Mouse (Mus musculus) kidney, adult 9 months (tissue): ENCODE measurements around the gene Sorbs2.

Experiments used
- DNase-seq: peaks from one replicate; pipeline ENCODE4 v3.0.0; 2022

Sorbs2 gene

DNA sequence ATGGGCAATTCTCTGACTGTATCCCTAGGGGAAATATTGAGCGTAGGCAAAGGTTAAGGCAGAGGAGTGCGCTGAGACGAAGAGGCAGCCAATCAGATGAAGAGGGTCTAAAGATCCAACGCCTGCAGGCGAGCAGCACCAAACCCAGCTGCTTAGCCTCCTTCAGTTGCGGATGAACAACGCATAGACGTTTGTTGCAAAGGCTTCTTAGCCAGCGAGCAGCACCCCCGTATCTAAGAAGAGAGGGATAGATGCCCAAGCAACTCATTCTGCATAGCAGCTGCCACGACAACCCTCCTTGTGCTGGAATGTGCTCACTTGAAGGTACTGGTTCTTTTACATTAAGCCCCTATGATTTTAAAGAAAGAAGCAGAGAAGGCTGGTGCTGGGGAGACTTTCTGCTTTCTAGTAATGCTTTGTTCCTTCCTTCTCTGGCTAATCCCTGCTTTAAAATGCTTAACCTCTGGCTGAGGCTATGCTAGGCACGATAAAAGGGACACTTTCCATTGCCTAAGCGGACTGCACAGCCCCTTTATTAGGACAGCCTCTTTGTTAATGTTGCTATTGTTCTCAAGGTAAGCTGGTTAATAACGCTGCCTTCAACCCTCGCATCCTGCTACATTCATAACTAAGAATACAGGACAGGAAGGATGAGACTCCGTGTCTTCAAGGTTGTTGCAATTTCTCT lies at the start of gene Sorbs2:
TSS of gene Sorbs2 (plus strand) at position 155 of the 688 bp plus-strand sequence.
- no peak for DNase-seq

DNA sequence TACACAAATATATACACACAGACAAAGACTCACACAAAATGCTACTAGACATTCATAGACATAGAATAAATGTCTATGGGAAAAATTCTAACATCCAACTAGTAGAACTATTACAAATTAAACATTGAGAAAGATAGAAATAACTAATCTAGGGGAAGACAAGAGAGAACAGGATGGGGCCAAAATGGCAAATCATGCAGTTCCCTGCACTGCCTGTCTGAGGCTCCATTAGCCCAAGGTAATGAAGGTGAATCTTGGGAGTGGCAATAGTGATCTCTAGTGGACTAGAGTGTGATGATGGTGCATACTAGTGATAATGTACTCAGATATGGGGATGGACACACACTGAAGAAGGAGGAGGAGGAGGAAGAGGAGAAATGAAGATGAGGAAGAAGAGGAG lies 49.7 kb upstream of the Sorbs2 start:
- DNase-seq = no peak

DNA sequence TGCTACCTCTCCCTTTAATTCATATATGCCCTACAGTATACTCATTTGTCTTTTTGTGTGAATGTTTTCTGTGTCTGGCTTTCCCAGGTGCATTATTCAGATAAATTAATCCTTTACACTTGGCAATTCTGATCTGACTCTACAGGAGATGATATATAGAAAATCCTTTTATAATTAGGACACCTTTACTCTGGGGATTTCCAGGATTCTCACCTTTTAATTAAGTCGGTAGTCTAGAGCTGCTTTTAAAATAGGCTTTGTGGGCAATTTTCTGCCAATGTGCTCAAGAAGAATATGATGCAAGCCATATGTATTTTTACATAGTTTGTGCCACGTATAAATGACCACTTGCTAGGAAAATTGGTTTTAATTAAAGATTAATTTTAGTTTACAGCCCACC lies 38.6 kb upstream of the Sorbs2 start:
- DNase-seq = no peak

DNA sequence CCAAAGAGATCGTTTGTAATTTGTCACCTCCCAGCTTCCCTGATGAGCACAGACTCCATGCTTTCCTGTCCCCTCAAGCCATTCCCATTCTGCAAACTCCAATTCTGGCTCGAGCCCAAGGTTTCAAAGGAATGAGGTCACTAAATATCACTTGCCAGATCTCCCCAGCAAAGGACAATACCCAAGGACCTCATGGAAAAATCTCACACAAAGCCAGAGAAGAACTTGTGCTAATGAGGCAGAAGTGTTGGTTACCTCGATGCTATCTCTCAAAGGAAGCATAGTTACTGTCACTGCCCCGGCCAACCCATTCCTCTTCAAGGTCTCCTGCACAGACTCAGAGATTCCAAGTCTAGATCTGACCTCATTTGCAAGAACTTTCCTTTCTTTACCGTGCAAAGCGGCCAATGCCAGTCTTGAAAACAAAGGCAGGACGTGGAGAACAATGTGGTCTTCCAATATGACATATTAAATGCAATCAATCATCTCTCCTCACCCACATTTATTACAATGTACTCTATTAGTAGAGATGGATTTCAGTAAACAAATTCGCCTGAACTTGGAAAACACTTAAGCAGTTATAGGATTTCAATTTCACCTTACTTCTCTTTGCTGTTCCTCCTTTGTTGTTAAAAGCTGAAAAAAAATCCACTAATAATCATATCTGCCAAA lies 37.9 kb upstream of the Sorbs2 start:
- DNase-seq = peak; percentile 41

DNA sequence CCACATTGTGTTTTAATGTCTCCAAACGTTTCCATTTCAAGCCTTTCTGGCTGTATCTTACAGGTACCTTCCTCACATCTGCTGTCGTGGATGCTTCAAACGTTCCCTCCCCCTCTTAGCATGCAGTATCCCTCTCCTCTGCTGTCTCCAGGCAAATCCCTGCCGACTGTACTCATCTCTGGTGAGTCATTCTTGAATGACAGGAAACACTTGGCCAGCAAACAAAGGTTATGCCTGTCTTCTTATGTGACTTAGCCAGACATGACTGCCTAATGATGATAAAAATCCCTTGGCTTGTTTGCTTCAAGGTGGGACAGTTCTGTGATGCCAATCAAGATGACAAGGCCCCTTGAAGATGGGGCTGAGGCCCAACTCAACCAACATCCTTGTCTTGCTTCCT lies 26.7 kb upstream of the Sorbs2 start:
- DNase-seq = no peak

DNA sequence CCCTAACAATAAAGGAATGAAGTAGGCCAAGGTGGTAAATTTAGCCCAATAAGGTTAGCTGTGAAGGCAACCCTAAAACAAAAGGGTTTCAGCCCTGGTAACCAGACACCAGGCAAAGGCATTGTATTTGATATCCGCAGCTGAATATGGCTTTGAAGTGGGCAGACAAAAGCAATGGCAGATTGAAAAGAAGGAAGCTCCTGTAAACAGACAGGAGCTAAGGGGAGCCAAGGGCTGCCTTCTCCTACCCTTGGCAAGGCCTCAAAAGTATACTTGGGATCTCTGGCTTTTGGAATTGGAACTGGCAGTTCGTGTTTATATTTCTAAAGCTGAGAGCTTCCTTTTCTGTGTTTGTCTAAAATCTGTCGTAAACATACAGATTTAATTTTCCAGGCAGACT lies 21.3 kb upstream of the Sorbs2 start:
- no peak for DNase-seq

DNA sequence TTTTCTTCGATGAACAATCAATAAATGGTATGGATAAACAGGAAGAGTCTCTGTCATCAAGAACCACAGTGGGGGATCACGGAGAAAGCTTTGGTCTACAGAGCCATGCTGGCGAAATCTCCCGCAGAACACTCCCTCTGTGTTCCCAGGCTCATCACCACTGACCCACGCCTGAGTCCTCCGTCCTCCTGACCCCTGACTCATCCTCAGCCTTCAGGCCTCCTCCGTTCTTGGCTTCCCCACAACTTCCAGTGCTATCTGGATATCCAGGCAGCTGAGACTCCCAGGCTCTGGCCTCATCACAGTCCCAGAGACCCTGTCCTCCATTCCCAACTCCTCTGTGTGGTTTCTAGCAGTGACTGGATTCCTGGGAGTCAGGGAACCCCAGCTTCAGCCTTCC lies 3.6 kb upstream of the Sorbs2 start:
- no peak for DNase-seq

DNA sequence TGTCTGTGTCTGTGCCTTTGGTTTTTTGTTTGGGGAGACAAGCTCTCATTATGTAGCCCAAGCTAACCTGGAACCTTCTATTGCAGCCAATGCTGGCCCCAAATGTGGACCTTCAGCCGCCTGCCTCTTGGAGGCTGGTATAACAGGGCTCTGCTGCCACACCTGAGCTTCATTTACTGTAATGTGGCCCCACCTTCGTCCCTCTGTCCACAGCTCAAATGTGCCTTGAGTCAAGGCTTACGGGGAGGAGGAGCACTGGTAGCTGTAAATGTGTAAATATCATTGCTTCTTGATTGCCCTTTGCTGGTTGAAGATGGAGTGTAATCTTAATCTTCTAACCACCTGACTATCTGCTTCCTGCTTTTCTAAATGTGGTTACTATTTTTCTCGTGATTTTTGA lies 1.2 kb upstream of the Sorbs2 start:
- no peak for DNase-seq

DNA sequence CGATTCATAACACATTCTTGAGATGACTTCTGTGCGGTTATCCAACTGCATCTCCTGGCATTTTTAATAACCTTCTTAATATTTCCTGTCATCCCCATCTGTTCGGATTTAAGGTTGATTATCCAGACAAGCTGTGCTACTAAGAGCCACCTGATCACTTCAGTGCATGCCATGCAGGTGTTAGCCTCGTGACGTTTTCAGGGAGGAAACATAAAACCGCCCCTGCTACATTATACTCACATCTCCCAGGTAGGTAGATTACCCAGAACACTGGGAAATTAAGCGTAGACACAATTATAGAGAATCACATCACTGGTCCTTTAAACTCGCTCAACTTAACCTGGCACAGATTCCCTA lies 333 bp upstream of the Sorbs2 start:
- DNase-seq = no peak

DNA sequence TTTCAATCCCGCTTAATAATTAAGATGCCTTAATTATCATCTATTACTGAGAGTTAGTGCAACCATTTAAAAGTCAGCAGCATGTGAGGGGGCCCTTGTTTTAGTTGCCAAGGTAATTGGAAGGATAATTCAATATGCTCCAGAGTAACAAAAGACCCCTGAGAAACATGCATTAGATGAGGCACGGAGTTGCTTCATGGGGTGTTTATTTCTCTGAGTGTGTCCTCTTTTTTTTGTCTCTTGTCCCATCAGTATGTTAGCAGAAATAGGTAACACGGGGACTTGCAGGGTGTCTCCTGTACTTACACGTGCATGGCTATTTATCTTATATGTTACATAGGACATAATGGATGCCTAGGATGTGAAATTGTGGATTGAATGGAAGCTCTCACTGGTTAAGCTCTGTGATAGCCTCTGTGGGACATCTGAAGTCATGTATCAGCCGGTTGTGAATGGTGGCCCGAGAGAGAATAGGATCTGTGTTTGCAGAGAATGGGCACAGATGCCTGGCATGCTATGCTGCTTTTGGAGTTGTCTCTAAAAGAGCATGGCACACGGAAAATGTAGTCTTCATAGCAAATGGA lies 1.0 kb downstream of the Sorbs2 start:
- DNase-seq = no peak

DNA sequence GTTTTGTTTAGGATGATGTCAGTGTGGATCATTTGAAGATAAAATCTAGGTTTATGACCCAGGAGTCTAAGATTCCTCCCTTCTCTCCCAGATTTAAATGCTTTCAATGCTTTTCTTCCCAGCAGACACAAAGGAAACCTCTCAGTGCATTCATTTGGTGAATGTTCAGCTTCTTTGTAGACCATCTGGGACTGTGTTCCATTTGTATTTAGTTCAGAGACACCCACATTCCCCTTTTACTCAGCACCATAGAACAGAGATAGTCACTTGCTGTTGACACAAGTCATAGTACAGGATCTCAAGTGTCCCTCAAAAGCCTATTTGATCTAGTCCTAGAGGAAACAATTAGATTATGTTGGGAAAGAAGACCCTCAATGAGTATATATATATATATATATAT lies 4.8 kb downstream of the Sorbs2 start:
- no peak for DNase-seq

DNA sequence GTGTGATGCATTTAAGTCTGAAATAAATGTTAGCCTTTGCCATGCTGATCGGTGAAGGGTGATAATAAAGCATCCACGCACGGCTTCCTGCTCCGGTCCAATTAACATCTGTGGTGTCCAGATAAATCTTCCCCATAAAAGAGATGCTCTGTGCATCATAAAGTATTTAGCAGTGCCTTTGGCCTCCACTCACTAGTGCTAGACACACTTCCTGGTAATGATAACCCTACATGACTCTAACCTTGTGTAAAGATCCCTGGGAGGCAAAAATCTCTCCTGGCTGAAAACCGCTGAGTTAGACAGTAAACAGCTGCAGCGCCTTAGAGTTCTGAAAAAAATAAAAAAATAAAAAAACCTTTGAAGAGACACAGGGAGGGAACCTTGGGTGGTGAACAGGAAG lies 14.0 kb downstream of the Sorbs2 start:
- DNase-seq = peak; percentile 18

DNA sequence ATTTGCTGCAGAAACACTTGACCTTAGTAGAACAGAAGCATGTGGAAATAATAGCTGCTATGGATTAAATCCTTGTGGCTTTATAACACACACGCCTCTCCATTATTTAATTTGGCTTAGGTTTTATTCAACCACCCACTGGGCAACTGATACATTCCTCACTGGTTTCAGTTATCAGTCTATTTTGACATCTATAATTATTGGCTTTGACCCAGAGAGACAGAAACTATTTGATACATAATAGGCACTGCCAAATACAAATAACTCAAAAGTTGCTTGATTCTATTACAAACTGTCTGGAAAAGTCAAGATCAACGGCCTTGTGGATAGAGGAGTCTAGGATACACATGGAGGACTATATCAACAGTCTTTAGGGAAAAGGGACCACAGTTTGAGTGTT lies 20.1 kb downstream of the Sorbs2 start:
- DNase-seq = no peak

DNA sequence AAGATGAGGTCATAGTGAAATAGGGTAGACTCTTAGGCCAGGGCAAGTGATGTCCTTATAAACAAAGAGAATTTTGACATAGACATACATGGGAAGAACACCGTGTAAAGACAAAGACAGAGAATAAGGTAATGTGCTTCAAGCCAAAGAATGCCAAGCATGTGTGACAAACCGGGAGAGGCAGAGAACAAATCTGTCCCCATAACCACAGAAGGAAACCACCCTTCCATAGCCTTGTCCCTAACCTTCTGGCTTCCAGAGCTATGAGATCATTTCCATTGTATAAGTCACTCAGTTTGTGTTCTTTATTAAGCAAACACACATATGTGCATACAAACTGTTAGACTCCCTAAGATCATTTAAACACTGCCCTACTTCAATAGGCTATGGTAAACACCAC lies 21.3 kb downstream of the Sorbs2 start:
- no peak for DNase-seq

DNA sequence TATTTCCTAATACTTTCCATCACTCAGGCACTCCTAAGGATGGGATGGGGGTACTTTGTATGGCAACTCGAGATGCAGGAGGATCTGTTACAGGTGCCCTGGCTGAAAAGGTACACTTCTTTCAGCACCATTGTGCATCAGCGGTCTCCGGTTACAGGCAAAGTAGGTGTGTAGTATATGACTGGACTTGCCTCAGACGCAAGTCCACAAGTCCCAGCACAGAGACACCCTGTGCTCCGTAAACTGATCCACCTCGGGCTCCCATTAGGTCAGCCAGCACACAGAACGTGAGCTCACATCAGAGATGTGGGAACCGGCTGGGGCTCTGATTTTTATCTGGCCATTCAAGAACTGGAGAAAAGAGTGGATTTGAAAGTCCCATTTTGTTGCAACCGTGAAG lies 29.0 kb downstream of the Sorbs2 start:
- no peak for DNase-seq

DNA sequence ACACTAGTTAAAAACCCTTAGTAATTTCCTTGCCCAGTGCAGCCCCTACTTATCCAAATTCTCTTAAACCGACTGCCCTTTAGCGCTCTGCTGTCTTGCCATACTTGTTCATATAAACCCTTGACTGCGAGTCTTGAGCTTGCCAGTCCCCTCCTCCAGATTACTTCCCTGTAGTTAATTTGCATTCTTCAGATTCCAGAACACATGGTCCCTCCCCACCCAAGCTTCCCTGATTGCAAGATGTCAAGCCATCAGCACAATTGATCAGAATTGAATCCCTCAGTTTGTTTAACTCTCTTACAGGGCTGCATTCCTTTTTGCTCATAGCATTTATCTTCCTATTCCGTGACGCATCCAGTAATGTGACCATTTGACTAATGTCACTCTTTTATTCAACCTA lies 32.9 kb downstream of the Sorbs2 start:
- no peak for DNase-seq

DNA sequence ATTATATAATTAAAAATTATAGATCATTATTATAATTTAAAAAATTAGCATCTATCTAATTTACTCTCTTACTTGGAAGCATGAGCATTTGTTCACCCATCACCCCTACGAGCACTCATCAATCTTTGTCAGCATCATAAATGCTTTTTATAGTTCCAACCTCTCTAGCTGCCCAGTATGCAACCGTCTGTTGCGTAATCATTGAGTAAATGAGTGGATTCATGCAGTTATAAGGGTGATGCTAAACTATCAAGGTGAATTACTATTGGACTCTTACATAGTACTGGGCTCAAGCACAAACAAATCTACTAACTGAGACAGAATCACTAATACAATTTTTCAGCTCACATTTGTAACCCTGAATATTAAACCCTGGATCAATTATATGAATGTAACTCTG lies 44.6 kb downstream of the Sorbs2 start:
- DNase-seq = no peak

DNA sequence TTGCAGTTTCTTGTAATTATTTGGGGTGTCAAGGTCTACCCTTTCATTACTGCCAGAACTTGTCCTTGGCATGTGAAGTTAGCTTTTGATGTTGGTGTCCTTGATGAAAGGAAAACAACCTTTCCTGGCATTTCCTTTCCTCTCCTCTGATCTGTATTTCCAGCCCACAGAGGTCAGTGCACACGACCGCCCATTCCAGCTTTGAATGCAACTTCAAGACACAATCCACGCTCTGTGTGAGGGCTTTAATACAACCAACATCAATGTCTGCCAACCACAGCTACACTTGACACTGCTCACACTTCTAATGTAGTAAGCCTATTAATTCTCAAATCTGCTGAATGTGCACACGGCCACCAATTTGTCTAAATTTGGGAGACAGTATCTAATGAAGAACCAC lies 47.0 kb downstream of the Sorbs2 start:
- DNase-seq = no peak

DNA sequence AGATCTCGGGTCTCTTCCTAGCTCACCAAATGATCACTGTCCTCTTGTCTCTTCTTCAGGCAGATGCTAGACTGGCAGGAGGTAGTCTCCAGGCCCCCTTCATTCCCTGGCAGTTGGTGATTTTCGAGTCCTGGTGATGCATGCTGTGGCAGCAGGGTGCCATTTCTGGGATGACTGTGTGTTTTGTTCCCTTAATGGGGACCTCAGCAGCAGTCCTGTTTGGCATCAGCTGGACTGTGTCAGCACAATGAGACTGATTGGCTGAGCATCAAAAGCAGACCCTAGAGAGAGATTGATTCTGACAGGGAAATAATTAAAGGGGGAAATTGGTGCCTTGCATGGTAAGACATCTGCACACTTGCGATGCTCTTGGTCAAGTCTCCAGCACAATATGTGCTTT lies 50.3 kb downstream of the Sorbs2 start:
- no peak for DNase-seq

DNA sequence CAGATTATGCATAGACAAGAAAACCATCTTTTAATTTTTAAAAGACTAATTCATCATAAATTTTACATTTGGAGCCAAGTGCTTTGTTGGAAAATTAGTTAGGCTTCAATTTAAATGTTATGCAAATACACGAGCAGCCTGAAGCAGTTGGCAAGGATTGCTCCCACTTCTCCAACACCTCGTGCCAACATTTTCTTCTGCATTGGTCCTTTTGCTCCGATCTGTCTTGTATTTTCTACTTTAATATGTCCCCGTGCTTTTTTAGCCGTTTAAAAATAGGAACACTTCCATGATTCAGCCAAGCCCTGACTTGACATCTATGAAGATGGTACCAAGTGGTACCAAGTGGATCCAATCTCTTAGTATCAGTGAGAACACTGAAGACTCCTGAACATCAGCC lies 50.8 kb downstream of the Sorbs2 start:
- DNase-seq = no peak

DNA sequence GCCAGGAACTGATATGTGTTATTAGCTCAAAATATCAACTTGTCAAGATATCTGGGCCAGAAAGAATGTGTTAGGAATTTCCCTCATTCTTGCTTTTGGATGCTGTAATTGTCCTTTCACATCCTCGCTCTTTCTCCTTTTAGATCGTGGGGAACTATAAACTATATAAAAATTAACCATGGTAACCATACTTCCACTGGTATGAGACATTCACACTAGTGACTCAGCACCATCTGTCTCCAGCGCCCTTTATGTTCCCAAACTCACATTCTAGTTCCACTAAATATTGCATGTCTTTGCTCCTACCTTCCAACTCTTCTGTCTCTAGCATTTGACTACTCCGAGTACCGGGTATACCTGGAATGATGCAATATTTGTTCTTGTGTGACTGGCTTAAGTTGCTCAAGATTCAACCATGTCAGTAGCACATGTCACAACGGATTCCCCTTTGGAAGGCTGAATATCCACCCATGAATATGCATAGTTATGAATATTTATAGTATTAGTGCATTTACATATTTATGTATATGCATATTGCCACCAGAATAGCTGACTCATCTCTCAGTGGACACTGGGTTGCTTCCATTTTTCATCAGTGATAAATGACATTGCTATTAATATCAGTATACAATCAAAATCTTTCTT lies 51.7 kb downstream of the Sorbs2 start:
- no peak for DNase-seq

DNA sequence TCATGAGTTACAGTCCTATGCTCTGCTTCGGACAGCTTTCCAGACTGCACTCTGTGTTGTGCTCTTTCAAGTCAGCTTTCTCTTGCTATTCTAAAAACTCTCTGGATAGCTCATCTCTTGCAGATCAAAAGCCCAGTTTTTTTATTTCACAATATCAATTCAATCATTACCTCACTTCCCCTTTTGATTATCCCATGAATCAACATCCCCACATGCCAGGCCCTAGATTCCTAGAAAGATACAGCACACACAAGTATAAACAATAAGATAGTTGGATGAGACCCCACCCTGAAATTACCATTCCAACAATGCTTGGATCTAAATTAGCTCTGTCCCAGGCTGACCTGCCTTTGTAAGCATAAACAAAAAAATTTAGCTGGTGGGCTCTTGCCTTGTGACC lies 57.6 kb downstream of the Sorbs2 start:
- DNase-seq = no peak

DNA sequence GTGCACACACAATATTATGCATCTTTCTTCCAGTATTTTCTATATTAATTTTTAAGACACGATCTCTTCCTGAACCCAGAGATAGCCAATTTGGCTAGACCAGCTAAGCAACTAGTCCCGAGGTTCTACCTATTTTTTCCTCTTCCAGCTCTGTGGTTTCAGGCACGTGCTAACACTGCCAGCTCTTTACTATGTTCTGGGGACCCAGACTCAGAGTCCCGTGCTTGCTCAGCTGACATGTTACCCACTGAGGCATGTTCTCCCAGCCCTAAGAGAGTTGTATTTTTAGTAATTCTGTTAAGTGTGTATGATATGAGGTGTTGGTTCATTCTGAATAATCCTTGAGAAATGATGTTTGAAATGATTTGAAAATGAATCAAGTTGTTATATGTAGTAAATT lies 62.5 kb downstream of the Sorbs2 start:
- no peak for DNase-seq
